Mouse (Mus musculus) olfactory bulb, adult 2 months (tissue): Measurements from ENCODE around the gene Mapkapk2.

Source experiments
- CTCF ChIP-seq: fragments of 200-500 bp; IDR thresholded peaks from 2 replicates; pipeline ENCODE4 v1.5.1; 2012; ENCODE audit warnings: low read depth, mild to moderate bottlenecking, low read length, moderate library complexity; ENCODE audit not compliant: insufficient read depth
- POLR2A ChIP-seq: fragments of 200-500 bp; IDR thresholded peaks from 2 replicates; pipeline ENCODE4 v1.6.1; 2012; ENCODE audit warnings: mild to moderate bottlenecking, low read depth, low read length, moderate library complexity; ENCODE audit not compliant: insufficient read depth

- TF ChIP-seq CTCF (no peak), POLR2A (no peak)
Observed at GRCm38 (mm10) chr1:131134942-131135522, 37.4 kb upstream of the Mapkapk2 start.
